Mouse (Mus musculus): ENCODE measurements around the gene Rhbdf2.

GRCm38 (mm10) chr11:116666566-116666965 is 39.7 kb upstream of the Rhbdf2 start:
- no peak for TF ChIP-seq RCOR1 (IDR thresholded peaks at IDR 0.05; ENCODE audit: low read depth, low read length)
- TF ChIP-seq POLR2A (IDR thresholded peaks at IDR 0.05; ENCODE audit: control insufficient read depth in 1 of 2, insufficient read depth in 1 of 2, low read depth in 1 of 2, low read length in 2 of 2, poor library complexity in 1 of 2): no peak
- TF ChIP-seq MEF2A (IDR thresholded peaks at IDR 0.05; ENCODE audit: extremely low read depth, insufficient replicate concordance, low read depth, low read length, poor library complexity, severe bottlenecking): no peak
- no peak for TF ChIP-seq MYC (IDR thresholded peaks at IDR 0.05; ENCODE audit: low read depth, low read length)
- no peak for TF ChIP-seq ZC3H11A (IDR thresholded peaks at IDR 0.05; ENCODE audit: low read depth, low read length)
- no peak for TF ChIP-seq KAT2A (conservative IDR thresholded peaks at IDR 0.05; ENCODE audit: low read depth, low read length)
- no peak for TF ChIP-seq CTCF (IDR thresholded peaks at IDR 0.05 in 2 of 3, conservative IDR thresholded peaks at IDR 0.05 in 1 of 3; ENCODE audit: control insufficient read depth in 1 of 3, insufficient read depth in 1 of 3, low read depth in 2 of 3, low read length in 3 of 3, poor library complexity in 1 of 3, severe bottlenecking in 1 of 3)
- no peak for TF ChIP-seq MYB (IDR thresholded peaks at IDR 0.05; ENCODE audit: low read depth, low read length)
- no peak for TF ChIP-seq USF1 (IDR thresholded peaks at IDR 0.05; ENCODE audit: low read depth, low read length)
- TF ChIP-seq MAX (IDR thresholded peaks at IDR 0.05; ENCODE audit: low read length): no peak
- TF ChIP-seq EP300 (IDR thresholded peaks at IDR 0.05; ENCODE audit: low read depth in 1 of 2, low read length in 2 of 2): no peak
- no peak for TF ChIP-seq ZKSCAN1 (IDR thresholded peaks at IDR 0.05; ENCODE audit: low read depth, low read length)
- no peak for TF ChIP-seq GATA1 (IDR thresholded peaks at IDR 0.05; ENCODE audit: low read depth, low read length)
- TF ChIP-seq ELF1 (IDR thresholded peaks at IDR 0.05; ENCODE audit: low read depth, low read length): no peak
